Mouse (Mus musculus): ENCODE measurements at regions not wholly inside any gene's neighbourhood (a gene's known extent, or its start where the extent isn't known, plus 50 kb on each side); places are given as distances from the start of the nearest gene placed in this dataset.

DNA sequence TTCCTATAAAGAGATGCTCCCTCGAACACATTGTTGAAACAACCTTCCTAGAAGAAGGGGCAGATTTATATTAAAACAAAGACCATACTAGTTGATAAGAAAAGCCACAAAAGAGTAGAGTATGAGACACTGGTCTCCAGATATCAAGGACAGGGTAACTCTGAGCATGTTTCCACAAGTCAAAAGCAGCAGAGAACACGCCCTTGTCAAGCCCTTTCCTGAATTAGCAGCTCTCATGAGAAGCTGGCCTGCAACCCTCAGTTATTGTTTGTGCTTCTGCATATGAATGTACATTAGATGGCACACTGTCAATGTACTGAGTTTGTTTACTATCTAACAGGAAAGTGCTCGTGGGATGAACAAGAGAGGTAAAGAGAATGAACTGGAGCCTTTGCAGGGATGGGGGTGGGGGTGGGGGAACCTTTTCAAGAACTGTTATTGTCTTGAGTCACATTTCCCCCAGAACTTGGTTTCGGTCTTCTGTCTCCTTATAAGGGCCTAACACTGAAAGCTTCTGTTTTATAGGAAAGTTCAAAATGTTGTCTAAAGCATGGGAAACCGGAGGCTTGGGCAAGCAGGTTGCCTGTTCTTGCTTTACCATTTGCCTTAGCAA lies 228.6 kb upstream of the Zpld1 start:
- no peak for ATAC-seq (ENCODE audit: low read depth)
- H3K27ac ChIP-seq (replicated peaks), result no peak overlapping the region
- H3K36me3 ChIP-seq, result no peaks in the 10 kb centered on the region
- 75% methylated on average over 5 of the region's 5 CpGs for WGBS
- no peak overlapping the region for H3K4me3 ChIP-seq
- no peaks in the 10 kb centered on the region for H3K27me3 ChIP-seq
- no peak overlapping the region for H3K4me2 ChIP-seq
- no peaks in the 10 kb centered on the region for H3K4me1 ChIP-seq (replicated peaks)
- no peak overlapping the region for H3K9ac ChIP-seq
- no peaks in the 10 kb centered on the region for H3K9me3 ChIP-seq

DNA sequence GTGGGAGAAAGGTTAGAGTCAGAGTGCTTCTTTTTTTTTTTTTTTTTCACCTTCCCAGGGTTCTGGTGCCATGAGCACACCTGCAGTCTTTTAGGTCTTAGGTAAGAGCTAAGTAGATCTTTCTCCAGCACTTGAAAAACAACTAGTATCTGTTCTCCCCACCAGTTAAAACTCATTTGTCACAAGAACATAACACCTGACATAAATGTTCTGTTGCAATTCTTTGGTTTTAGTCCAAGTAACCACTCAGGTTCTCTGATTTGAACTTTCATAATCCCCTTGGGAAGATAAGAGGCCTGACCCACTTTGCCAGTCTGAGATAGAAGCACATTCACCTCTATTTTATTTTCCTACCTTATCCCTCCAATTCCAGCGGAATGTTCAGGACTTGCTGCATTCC lies 225.5 kb upstream of the Zpld1 start:
- Histone ChIP-seq H3K9me3 (no peaks in the 10 kb centered on the region), H3K27me3 (no peaks in the 10 kb centered on the region), H3K4me1 (replicated peaks) (no peaks in the 10 kb centered on the region), H3K9ac (no peak overlapping the region), H3K36me3 (no peaks in the 10 kb centered on the region), H3K4me3 (no peak overlapping the region), H3K27ac (replicated peaks) (no peak overlapping the region), H3K4me2 (no peak overlapping the region)
- 98% methylated on average over 1 of the region's 1 CpGs for WGBS
- no peak for ATAC-seq (ENCODE audit: low read depth)

DNA sequence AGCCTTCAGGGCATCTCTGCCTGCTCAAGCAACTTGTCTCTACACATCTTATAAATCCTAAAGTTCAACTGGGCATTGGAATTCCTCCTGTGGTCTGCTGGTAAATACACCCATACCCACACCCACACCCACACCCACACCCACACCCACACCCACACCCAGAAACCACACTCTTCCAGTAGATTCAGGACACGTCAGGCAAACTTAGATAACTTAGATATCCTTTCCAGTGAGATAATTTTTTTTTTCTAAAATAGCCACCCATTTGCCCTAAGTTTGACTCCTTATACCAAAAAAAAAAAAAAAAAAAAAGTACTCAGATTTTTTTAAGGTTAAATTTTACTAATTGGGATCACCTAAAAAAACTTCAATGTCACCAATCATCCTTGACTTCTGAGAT lies 224.5 kb upstream of the Zpld1 start:
- Histone ChIP-seq H3K4me3 (no peak overlapping the region), H3K9ac (no peak overlapping the region), H3K4me2 (no peak overlapping the region), H3K4me1 (replicated peaks) (no peaks in the 10 kb centered on the region), H3K9me3 (no peaks in the 10 kb centered on the region), H3K27ac (replicated peaks) (no peak overlapping the region), H3K36me3 (no peaks in the 10 kb centered on the region), H3K27me3 (no peaks in the 10 kb centered on the region)
- WGBS, result 93% methylated on average over 1 of the region's 1 CpGs
- ATAC-seq (ENCODE audit: low read depth), result no peak

DNA sequence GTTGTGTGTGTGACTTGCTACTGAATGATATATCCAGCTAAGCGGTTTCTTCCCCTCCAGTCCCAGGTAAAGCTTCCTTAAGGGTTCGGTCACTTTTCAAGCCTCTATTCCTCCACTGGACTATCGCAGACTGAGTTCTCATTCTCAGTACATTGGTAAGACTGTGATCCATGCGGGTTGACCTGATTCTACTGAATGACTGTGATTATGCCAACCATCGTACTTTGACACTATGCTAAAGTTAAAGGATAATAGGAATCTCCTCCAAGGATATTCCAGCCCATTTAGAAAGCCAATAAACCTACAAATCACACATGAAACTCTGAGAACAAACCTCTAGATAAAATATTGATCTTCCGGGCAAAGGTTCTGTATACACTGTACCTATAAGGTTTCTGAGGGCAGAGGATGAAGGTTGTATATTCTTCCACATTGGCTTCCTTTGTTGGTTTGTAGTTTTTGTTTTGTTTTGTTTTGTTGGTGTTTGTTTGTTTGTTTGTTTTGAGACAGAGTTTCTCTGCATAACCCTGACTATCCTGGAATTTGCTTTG lies 223.7 kb upstream of the Zpld1 start:
- no peaks in the 10 kb centered on the region for H3K27me3 ChIP-seq
- no peaks in the 10 kb centered on the region for H3K4me1 ChIP-seq (replicated peaks)
- no peaks in the 10 kb centered on the region for H3K36me3 ChIP-seq
- H3K27ac ChIP-seq (replicated peaks), result no peak overlapping the region
- 93% methylated on average over 6 of the region's 6 CpGs for WGBS
- H3K9ac ChIP-seq, result no peak overlapping the region
- H3K4me3 ChIP-seq, result no peak overlapping the region
- no peak overlapping the region for H3K4me2 ChIP-seq
- H3K9me3 ChIP-seq, result no peaks in the 10 kb centered on the region
- no peak for ATAC-seq (ENCODE audit: low read depth)

DNA sequence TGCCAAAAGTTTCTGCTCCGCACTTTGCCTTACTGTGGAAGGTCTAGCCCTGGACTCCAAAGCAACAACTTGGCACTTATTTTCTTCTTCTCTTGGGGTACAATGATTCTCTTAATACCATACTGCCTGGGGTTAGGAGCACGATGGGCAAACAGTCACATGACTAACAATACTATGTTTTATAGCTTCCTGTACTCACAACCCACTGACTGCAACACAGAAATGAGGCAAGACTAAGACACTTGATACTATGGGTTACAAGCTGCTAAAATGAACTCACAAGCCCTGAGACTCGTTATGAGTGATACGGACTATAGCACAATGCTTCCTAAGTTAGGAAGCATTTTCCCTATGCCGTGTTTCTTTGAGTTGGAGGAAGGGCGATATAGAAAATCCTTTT lies 222.3 kb upstream of the Zpld1 start:
- Histone ChIP-seq H3K9me3 (no peaks in the 10 kb centered on the region), H3K4me2 (no peak overlapping the region), H3K9ac (no peak overlapping the region), H3K27me3 (no peaks in the 10 kb centered on the region), H3K27ac (replicated peaks) (no peak overlapping the region), H3K4me3 (no peak overlapping the region), H3K36me3 (no peaks in the 10 kb centered on the region), H3K4me1 (replicated peaks) (peaks cover 3% of the 10 kb centered on the region)
- WGBS, result 90% methylated on average over 6 of the region's 6 CpGs
- no peak for ATAC-seq (ENCODE audit: low read depth)

DNA sequence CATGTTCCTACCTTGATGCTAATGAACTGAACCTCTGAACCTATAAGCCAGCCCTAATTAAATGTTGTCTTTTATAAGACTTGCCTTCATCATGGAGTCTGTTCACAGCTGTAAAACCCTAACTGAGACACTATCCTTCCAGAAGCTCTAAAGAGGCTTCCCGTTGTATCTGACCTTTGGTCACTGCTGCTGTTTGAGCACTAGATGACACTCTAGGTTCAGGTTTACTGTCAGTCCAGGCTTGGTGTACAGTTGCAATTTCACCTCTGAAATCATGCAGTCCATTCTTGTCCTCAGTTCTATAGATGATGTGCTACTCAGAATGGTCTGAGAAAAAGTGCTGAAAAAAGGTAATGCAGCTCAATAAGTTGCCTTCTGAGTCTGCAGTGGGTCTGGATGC lies 221.9 kb upstream of the Zpld1 start:
- H3K9me3 ChIP-seq, result no peaks in the 10 kb centered on the region
- ATAC-seq (ENCODE audit: low read depth), result no peak
- H3K36me3 ChIP-seq, result no peaks in the 10 kb centered on the region
- no peaks in the 10 kb centered on the region for H3K27me3 ChIP-seq
- no peak overlapping the region for H3K4me2 ChIP-seq
- no peak overlapping the region for H3K27ac ChIP-seq (replicated peaks)
- 74% methylated on average over 1 of the region's 1 CpGs for WGBS
- no peak overlapping the region for H3K4me3 ChIP-seq
- H3K4me1 ChIP-seq (replicated peaks), result peaks cover 8% of the 10 kb centered on the region
- no peak overlapping the region for H3K9ac ChIP-seq

DNA sequence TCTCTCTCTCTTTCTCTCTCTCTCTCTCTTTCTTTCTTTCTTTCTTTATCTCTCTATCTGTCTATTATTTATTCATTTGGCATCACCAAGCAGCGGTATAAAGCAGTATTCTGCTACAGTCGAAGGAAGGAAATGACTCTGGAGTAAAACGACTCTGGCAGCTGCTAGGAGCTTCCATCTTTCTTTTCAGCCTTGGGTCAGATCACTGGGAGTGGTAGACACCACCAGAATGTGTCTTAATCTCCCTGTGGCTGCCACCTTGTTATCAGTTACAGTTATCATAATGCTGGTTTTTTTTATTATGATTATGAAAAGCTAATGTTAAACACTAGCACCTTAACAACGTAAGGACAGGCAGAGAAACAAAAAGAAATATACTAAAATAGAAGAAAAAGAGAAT lies 219.2 kb upstream of the Zpld1 start:
- Histone ChIP-seq H3K36me3 (no peaks in the 10 kb centered on the region), H3K4me1 (replicated peaks) (peaks cover 13% of the 10 kb centered on the region), H3K9me3 (no peaks in the 10 kb centered on the region), H3K9ac (no peak overlapping the region), H3K4me3 (no peak overlapping the region), H3K27me3 (no peaks in the 10 kb centered on the region), H3K4me2 (no peak overlapping the region), H3K27ac (replicated peaks) (no peak overlapping the region)
- 85% methylated on average over 4 of the region's 4 CpGs for WGBS
- no peak for ATAC-seq (ENCODE audit: low read depth)

DNA sequence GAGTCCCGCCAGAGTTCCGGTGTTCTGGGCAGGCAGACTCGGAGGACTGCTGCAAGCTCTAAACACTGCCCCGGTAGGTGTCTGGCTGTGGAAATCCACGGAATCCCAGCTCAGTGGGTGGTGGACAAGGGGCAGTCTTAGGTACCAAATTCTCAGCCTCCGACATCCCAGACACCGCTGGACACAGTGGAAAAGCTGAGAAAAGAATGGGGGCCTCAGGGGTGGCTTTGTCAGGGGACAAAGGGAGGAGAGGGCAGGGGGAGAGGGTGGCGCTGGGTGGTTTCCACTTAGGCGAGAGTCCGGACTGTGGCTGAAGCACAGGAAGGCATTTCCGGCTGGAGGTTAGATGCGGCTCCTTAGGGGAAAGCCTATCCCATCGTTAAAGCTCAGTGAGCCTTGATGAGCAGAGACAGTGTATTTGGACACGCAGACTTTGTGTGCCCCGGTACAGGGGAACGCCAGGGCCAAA lies 217.5 kb upstream of the Zpld1 start:
- 24% methylated on average over 16 of the region's 16 CpGs for WGBS

DNA sequence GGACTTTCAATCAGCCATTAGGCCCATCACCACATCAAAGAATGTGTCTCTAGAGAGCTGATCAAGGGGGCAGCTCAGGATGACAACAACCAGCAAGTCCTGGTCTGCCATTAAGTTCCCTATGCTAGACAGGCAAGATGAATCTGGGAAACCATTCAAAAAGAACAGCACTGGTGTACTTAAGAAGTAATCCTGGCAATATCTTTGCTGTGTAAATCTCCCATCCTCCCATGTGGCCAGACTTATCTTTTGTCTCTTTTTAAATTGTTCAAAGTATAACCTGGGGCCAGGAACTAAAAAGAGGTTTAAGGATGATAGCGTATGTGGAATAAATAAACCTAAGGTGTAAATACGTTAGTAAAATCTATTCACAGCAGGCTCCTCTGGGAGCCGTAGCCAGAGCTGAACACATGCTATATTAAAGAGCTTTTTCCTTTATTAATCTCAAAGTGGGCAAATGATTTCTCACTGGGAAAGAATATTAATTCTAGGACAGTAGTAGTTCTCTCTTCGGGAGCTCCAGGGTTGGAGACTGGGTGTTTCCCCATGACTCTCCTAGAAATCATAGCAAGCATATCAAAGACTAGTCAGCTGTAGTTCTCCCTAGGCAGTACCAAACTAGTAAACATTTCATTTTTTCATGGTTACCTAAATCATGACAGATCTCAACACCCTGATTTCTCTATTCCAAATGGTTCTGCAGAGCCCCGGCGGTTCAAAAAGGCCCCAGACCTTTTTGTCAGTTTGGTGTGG lies 216.8 kb upstream of the Zpld1 start:
- ATAC-seq (ENCODE audit: low read depth), result peak; percentile 43; the same call in 1 of the 2 replicates
- Histone ChIP-seq H3K27me3 (no peaks in the 10 kb centered on the region), H3K9ac (peak overlapping the region; percentile 64), H3K4me3 (0 out of 2 replicates have a peak overlapping the region, but pooled peaks have one; percentile 27), H3K36me3 (no peaks in the 10 kb centered on the region), H3K4me1 (replicated peaks) (peaks cover 13% of the 10 kb centered on the region), H3K9me3 (no peaks in the 10 kb centered on the region), H3K4me2 (peak overlapping the region; percentile 55), H3K27ac (replicated peaks) (no peak overlapping the region)
- 51% methylated on average over 6 of the region's 6 CpGs for WGBS

More for the DNA sequence above, 217.5 kb upstream of the Zpld1 start:
- Histone ChIP-seq H3K27me3 (no peaks in the 10 kb centered on the region), H3K36me3 (no peaks in the 10 kb centered on the region), H3K4me3 (peak overlapping the region; percentile 27), H3K9ac (peak overlapping the region; percentile 64), H3K27ac (replicated peaks) (no peak overlapping the region), H3K9me3 (no peaks in the 10 kb centered on the region), H3K4me1 (replicated peaks) (peaks cover 13% of the 10 kb centered on the region), H3K4me2 (peak overlapping the region; percentile 55)
- peak; percentile 76 for ATAC-seq (ENCODE audit: low read depth)

DNA sequence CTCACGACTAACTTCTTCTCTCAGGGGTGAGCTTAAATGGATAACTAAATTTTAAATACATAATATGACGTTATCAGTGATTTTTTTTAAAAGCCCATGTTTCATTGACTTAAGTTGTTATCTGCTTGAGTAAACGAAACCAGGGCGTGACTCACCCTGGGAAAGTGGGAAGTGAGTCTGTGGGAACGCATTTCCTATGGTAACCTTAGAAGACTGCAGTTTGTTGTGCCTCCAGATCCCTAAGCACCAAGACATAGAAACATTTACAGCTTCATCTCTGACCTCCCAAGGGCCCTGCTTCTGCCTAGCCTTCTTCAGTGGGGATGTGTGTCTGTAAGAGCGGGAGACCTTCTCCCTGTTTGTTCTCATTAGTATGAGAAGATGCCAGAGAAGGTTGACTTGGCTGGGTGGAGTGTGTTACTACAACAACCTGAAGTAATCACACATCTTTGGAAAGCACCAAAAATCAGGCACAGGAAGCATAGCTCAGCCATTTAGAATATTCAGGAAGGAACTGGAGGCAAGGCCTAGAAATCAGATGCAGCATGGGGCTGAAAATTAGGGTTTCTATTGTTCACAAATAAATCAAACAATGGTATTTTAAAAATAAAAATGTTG lies 207.1 kb upstream of the Zpld1 start:
- ATAC-seq (ENCODE audit: low read depth), result no peak
- H3K27ac ChIP-seq (replicated peaks), result no peak overlapping the region
- H3K4me2 ChIP-seq, result no peak overlapping the region
- WGBS, result 86% methylated on average over 6 of the region's 6 CpGs
- no peaks in the 10 kb centered on the region for H3K9me3 ChIP-seq
- H3K9ac ChIP-seq, result no peak overlapping the region
- no peaks in the 10 kb centered on the region for H3K27me3 ChIP-seq
- H3K4me1 ChIP-seq (replicated peaks), result no peaks in the 10 kb centered on the region
- H3K4me3 ChIP-seq, result no peak overlapping the region
- no peaks in the 10 kb centered on the region for H3K36me3 ChIP-seq

DNA sequence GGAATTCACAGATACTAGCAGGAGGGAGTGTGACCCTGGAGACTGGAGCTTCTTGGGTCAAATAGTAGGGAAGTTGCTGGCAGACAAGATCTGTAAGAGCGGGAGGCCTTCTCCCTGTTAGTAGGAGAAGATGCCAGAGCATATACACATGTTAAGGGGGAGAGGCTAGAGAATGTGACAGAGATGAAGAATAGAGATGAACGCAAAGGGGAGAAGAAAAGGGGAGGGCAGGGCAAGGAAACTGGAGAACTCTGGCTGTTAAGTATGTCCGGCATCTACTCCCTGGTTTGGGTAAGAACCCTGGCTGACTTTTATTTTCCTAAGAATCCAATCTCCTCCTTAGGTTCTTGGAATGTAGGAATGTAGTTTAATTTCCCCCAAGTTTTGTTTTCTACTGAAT lies 206.5 kb upstream of the Zpld1 start:
- ATAC-seq (ENCODE audit: low read depth), result no peak
- H3K4me3 ChIP-seq, result no peak overlapping the region
- 84% methylated on average over 3 of the region's 3 CpGs for WGBS
- H3K36me3 ChIP-seq, result no peaks in the 10 kb centered on the region
- H3K27me3 ChIP-seq, result no peaks in the 10 kb centered on the region
- H3K9ac ChIP-seq, result no peak overlapping the region
- H3K4me1 ChIP-seq (replicated peaks), result no peaks in the 10 kb centered on the region
- H3K27ac ChIP-seq (replicated peaks), result no peak overlapping the region
- no peak overlapping the region for H3K4me2 ChIP-seq
- no peaks in the 10 kb centered on the region for H3K9me3 ChIP-seq

DNA sequence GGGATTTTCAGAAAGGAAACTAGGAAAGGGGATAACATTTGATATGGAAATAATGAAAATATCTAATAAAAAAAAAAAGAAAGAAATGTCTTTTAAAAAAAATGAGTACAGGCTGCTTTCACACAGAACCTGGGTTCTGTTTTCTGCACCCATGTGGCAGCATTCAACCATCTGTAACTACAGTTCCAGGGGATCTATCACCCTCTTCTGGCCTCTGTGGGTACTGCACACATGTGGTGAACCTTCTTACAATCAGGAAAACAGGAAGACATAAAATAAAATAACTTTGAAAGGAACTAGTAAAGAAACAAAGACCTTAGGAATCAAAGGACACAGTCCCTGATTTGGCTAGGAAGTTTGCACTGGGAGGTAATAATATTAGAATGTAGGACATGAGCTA lies 205.5 kb upstream of the Zpld1 start:
- Histone ChIP-seq H3K27me3 (no peaks in the 10 kb centered on the region), H3K4me1 (replicated peaks) (no peaks in the 10 kb centered on the region), H3K9me3 (no peaks in the 10 kb centered on the region), H3K4me3 (no peak overlapping the region), H3K4me2 (no peak overlapping the region), H3K36me3 (no peaks in the 10 kb centered on the region), H3K9ac (no peak overlapping the region), H3K27ac (replicated peaks) (no peak overlapping the region)
- ATAC-seq (ENCODE audit: low read depth), result no peak

Measured in neural tube, embryonic 13.5 days (tissue).